Mouse (Mus musculus): Measurements from ENCODE around the gene Mttp. TPM values are rescaled to one million over a fixed set of nuclear protein-coding genes. Genes with fewer than 3 reads are reported as not detected.

The Mttp gene
- total and polyA plus RNA-seq, 3 experiments: 2.5 to 4.4 TPM; not detected in 1

GRCm38 (mm10) chr3:138114106-138114505 is 30.7 kb downstream of the Mttp start:
- Histone ChIP-seq H3K79me2 (ENCODE audit: control insufficient read depth, insufficient read depth, low read length, poor library complexity) (no peaks in the 10 kb centered on the region; the same call in 1 of the 2 replicates), H3K9ac (ENCODE audit: control insufficient read depth, low read depth, low read length, poor library complexity, severe bottlenecking) (no peak overlapping the region), H3K9me3 (replicated peaks; ENCODE audit: insufficient read depth, low read length) (no peaks in the 10 kb centered on the region), H3K27ac (ENCODE audit: control insufficient read depth, low read depth, low read length) (no peak overlapping the region), H3K4me1 (ENCODE audit: control insufficient read depth in 1 of 2, insufficient read depth in 2 of 2, low read length in 2 of 2) (no peaks in the 10 kb centered on the region), H3K27me3 (ENCODE audit: control insufficient read depth in 1 of 2, insufficient read depth in 2 of 2, low read length in 2 of 2) (no peaks in the 10 kb centered on the region), H3K4me3 (ENCODE audit: control insufficient read depth in 1 of 2, insufficient read depth in 1 of 2, low read depth in 2 of 2, low read length in 2 of 2) (no peak overlapping the region), H3K36me3 (ENCODE audit: control insufficient read depth in 1 of 2, insufficient read depth in 2 of 2, low read length in 2 of 2) (no peaks in the 10 kb centered on the region)
- DNase-seq (ENCODE audit: low read depth, low spot score): no peak
- TF ChIP-seq RCOR1 (IDR thresholded peaks at IDR 0.05; ENCODE audit: low read depth, low read length) (no peak), GABPA (IDR thresholded peaks at IDR 0.05; ENCODE audit: low read depth, low read length) (no peak), EP300 (IDR thresholded peaks at IDR 0.05; ENCODE audit: low read depth in 1 of 2, low read length in 2 of 2) (no peak), POLR2AphosphoS2 (IDR thresholded peaks at IDR 0.05; ENCODE audit: low read length) (no peak), KAT2A (conservative IDR thresholded peaks at IDR 0.05; ENCODE audit: low read depth, low read length) (no peak), MAZ (IDR thresholded peaks at IDR 0.05; ENCODE audit: low read depth, low read length) (no peak), USF1 (IDR thresholded peaks at IDR 0.05; ENCODE audit: low read depth, low read length) (no peak), MXI1 (IDR thresholded peaks at IDR 0.05; ENCODE audit: low read depth, low read length) (no peak), MAFK (IDR thresholded peaks at IDR 0.05; ENCODE audit: borderline replicate concordance, low read depth, low read length) (no peak), CHD1 (IDR thresholded peaks at IDR 0.05; ENCODE audit: low read depth, low read length) (no peak), BHLHE40 (IDR thresholded peaks at IDR 0.05; ENCODE audit: borderline replicate concordance, low read depth, low read length) (no peak), SMC3 (IDR thresholded peaks at IDR 0.05; ENCODE audit: low read depth, low read length) (no peak), CTCF (IDR thresholded peaks at IDR 0.05 in 2 of 3, conservative IDR thresholded peaks at IDR 0.05 in 1 of 3; ENCODE audit: control insufficient read depth in 1 of 3, insufficient read depth in 1 of 3, low read depth in 2 of 3, low read length in 3 of 3, poor library complexity in 1 of 3, severe bottlenecking in 1 of 3) (no peak), POLR2A (IDR thresholded peaks at IDR 0.05; ENCODE audit: control insufficient read depth in 1 of 2, insufficient read depth in 1 of 2, low read depth in 1 of 2, low read length in 2 of 2, poor library complexity in 1 of 2) (no peak), USF2 (IDR thresholded peaks at IDR 0.05; ENCODE audit: borderline replicate concordance in 1 of 2, insufficient read depth in 1 of 2, low read depth in 1 of 2, low read length in 2 of 2) (no peak), TAL1 (IDR thresholded peaks at IDR 0.05; ENCODE audit: low read length) (no peak), RAD21 (IDR thresholded peaks at IDR 0.05; ENCODE audit: low read depth, low read length) (no peak), TCF12 (IDR thresholded peaks at IDR 0.05; ENCODE audit: low read depth, low read length) (no peak), ZC3H11A (IDR thresholded peaks at IDR 0.05; ENCODE audit: low read depth, low read length) (no peak), ZKSCAN1 (IDR thresholded peaks at IDR 0.05; ENCODE audit: low read depth, low read length) (no peak)

Data from MEL (cell line).